In genomic region chr4:125201638-125202325, GRCm38 (mm10) we compare ENCODE assay signal across 14 mouse cellular contexts.
DNase-seq lines count a peak whose midpoint lies in the region; ATAC-seq and TF ChIP-seq lines count a peak whose summit lies in the region.
"Had no signal": no experiment of that assay in that cellular context is flagged by ENCODE, and none has a peak within 500 bp of the region (broad histone marks: within the 10 kb centered on the region; RNA-seq: fewer than 3 reads in every experiment).

No protein-coding gene starts in this region.

- TF ChIP-seq CTCF in kidney, postnatal 0 days (IDR thresholded peaks at IDR 0.05; ENCODE audit: low read depth), result no peak

- no peak overlapping the region for H3K4me2 ChIP-seq in kidney, embryonic 16.5 days (replicated peaks; ENCODE audit: low read depth, low read length)
- H3K4me2 ChIP-seq in kidney, postnatal 0 days (ENCODE audit: low read length), result no peak overlapping the region
- H3K4me2 ChIP-seq: heart, embryonic 15.5 days; hindbrain, embryonic 12.5 days had no signal

- no peaks in the 10 kb centered on the region for H3K9me3 ChIP-seq in kidney, embryonic 16.5 days (ENCODE audit: low read length)
- no peaks in the 10 kb centered on the region for H3K9me3 ChIP-seq in kidney, postnatal 0 days (replicated peaks; ENCODE audit: low read length)
- H3K9me3 ChIP-seq: heart, embryonic 15.5 days; hindbrain, embryonic 12.5 days; limb, embryonic 10.5 days; megakaryocyte, embryonic 14.5 days had no signal

- no peak for ATAC-seq in kidney, embryonic 16.5 days (ENCODE audit: low FRiP score, low TSS enrichment)
- ATAC-seq in kidney, postnatal 0 days (replicated peaks; ENCODE audit: low FRiP score, low read depth), result no peak
- ATAC-seq: intestine, postnatal 0 days had no signal

- peak; percentile 32 for DNase-seq in kidney, adult 11 months
- DNase-seq in urinary bladder, adult 18-20 months (ENCODE audit: low spot score in 2 of 2), result peak; percentile 9 to 53
- no peak for DNase-seq in urinary bladder, adult 2 months (ENCODE audit: low spot score)
- peak; percentile 10 for DNase-seq in kidney, postnatal 0 days (ENCODE audit: low spot score)
- DNase-seq in thymus, postnatal 4 days, result no peak
- DNase-seq in thymus, postnatal 25 days, result no peak
- DNase-seq: cerebellum, adult 18-20 months; embryo, embryonic 11 days had no signal

- no peak overlapping the region for H3K9ac ChIP-seq in kidney, embryonic 16.5 days (replicated peaks; ENCODE audit: low read length)
- no peak overlapping the region for H3K9ac ChIP-seq in kidney, postnatal 0 days (ENCODE audit: low read depth, low read length)
- H3K9ac ChIP-seq: heart, embryonic 15.5 days; hindbrain, embryonic 12.5 days had no signal

- H3K27ac ChIP-seq in kidney, embryonic 16.5 days (ENCODE audit: low read length), result no peak overlapping the region
- H3K27ac ChIP-seq in kidney, postnatal 0 days, result no peak overlapping the region
- H3K27ac ChIP-seq: heart, embryonic 15.5 days; hindbrain, embryonic 12.5 days; limb, embryonic 10.5 days had no signal

- no peak overlapping the region for H3K4me3 ChIP-seq in kidney, embryonic 16.5 days (ENCODE audit: low read length)
- no peak overlapping the region for H3K4me3 ChIP-seq in kidney, postnatal 0 days (replicated peaks; ENCODE audit: low read depth, low read length)
- H3K4me3 ChIP-seq: heart, embryonic 15.5 days; hindbrain, embryonic 12.5 days; limb, embryonic 10.5 days; megakaryocyte, embryonic 14.5 days had no signal

- 69% methylated on average over 12 of the region's 12 CpGs for WGBS in kidney, embryonic 16.5 days
- 63% methylated on average over 12 of the region's 12 CpGs for WGBS in kidney, postnatal 0 days

- no peaks in the 10 kb centered on the region for H3K36me3 ChIP-seq in kidney, embryonic 16.5 days (ENCODE audit: insufficient read depth, low read length)
- no peaks in the 10 kb centered on the region for H3K36me3 ChIP-seq in kidney, postnatal 0 days (ENCODE audit: insufficient read depth, low read length)
- H3K36me3 ChIP-seq: heart, embryonic 15.5 days; hindbrain, embryonic 12.5 days; limb, embryonic 10.5 days had no signal

- no peaks in the 10 kb centered on the region for H3K4me1 ChIP-seq in kidney, embryonic 16.5 days (ENCODE audit: insufficient read depth, low read length)
- H3K4me1 ChIP-seq in kidney, postnatal 0 days (replicated peaks; ENCODE audit: insufficient read depth, low read length), result no peaks in the 10 kb centered on the region
- H3K4me1 ChIP-seq: heart, embryonic 15.5 days; megakaryocyte, embryonic 14.5 days had no signal

- H3K27me3 ChIP-seq in kidney, embryonic 16.5 days (ENCODE audit: insufficient read depth, low read length), result 0 out of 2 replicates have a peak, but pooled peaks cover 7% of the 10 kb centered on the region
- H3K27me3 ChIP-seq in kidney, postnatal 0 days (ENCODE audit: insufficient read depth, low read length), result no peaks in the 10 kb centered on the region

Comparison
In these comparisons a context has a peak if more than half of its experiments do, and no peak if none do; other contexts are left out.
1. DNase-seq: peak in kidney, adult 11 months (single experiment), urinary bladder, adult 18-20 months (2 of 2) and kidney, postnatal 0 days (single experiment); none in urinary bladder, adult 2 months (single experiment), thymus, postnatal 4 days (single experiment) and thymus, postnatal 25 days (single experiment).